Mouse (Mus musculus) thymus, postnatal 14 days (tissue): ENCODE data around the gene Parp11.
"Not testable (repeated sequence)": the region's sequence is repeated elsewhere in the genome, so short reads cannot be mapped to it uniquely, and the experiment has no call there.

Source experiments
- DNase-seq: peaks from one replicate; pipeline ENCODE4 v3.0.0; 2021

The Parp11 gene

GRCm38 (mm10) chr6:127500119-127500518 lies 53.5 kb downstream of the Parp11 start:
- DNase-seq, result no peak

GRCm38 (mm10) chr6:127500806-127501205 lies 54.2 kb downstream of the Parp11 start:
- DNase-seq, result no peak

GRCm38 (mm10) chr6:127502530-127502929 lies 55.9 kb downstream of the Parp11 start:
- peak; percentile 34 for DNase-seq

GRCm38 (mm10) chr6:127513776-127514175 lies 67.1 kb downstream of the Parp11 start:
- DNase-seq, result not testable (repeated sequence)

GRCm38 (mm10) chr6:127521176-127521575 lies 74.5 kb downstream of the Parp11 start:
- DNase-seq, result no peak

GRCm38 (mm10) chr6:127522326-127522725 lies 75.7 kb downstream of the Parp11 start:
- DNase-seq, result no peak

GRCm38 (mm10) chr6:127524442-127524841 lies 77.8 kb downstream of the Parp11 start:
- peak; percentile 80 for DNase-seq

GRCm38 (mm10) chr6:127528625-127529024 lies 82.0 kb downstream of the Parp11 start:
- no peak for DNase-seq

GRCm38 (mm10) chr6:127529451-127529850 lies 82.8 kb downstream of the Parp11 start:
- DNase-seq, result no peak

- no peak for DNase-seq
These were observed 83.6 kb downstream of the Parp11 start for GRCm38 (mm10) chr6:127530206-127530605.

- DNase-seq, result no peak
These were observed 85.0 kb downstream of the Parp11 start for GRCm38 (mm10) chr6:127531412-127532205.

GRCm38 (mm10) chr6:127532304-127532703 lies 85.7 kb downstream of the Parp11 start:
- no peak for DNase-seq

- no peak for DNase-seq
These were observed 87.1 kb downstream of the Parp11 start for GRCm38 (mm10) chr6:127533766-127534165.

- no peak for DNase-seq
These were observed 90.4 kb downstream of the Parp11 start for GRCm38 (mm10) chr6:127537035-127537434.

- no peak for DNase-seq
These were observed 91.5 kb downstream of the Parp11 start for GRCm38 (mm10) chr6:127538118-127538517.

- DNase-seq, result no peak
These were observed 92.6 kb downstream of the Parp11 start for GRCm38 (mm10) chr6:127539226-127539625.

GRCm38 (mm10) chr6:127539659-127540058 lies 93.0 kb downstream of the Parp11 start:
- no peak for DNase-seq

GRCm38 (mm10) chr6:127540517-127540916 lies 93.9 kb downstream of the Parp11 start:
- DNase-seq, result no peak

GRCm38 (mm10) chr6:127541617-127542374 lies 95.2 kb downstream of the Parp11 start:
- DNase-seq, result peak; percentile 70
